Mouse (Mus musculus) myocyte (in vitro differentiated cells): ENCODE measurements around the gene Ptprd. TPM values are rescaled to one million over a fixed set of nuclear protein-coding genes. Genes with fewer than 3 reads are reported as not detected.

Experiments
- H3K27me3 ChIP-seq: one replicate; pipeline ENCODE4 v1.6.1; 2011; ENCODE audit not compliant: control insufficient read depth, insufficient read depth, insufficient read length
- H3K36me3 ChIP-seq: one replicate; pipeline ENCODE4 v1.6.1; 2011; ENCODE audit not compliant: control insufficient read depth, insufficient read depth
- H3K4me2 ChIP-seq: one replicate; pipeline ENCODE4 v1.6.1; 2011; ENCODE audit warnings: low read depth, control low read depth
- H3K4me3 ChIP-seq: one replicate; pipeline ENCODE4 v1.5.1; 2011; ENCODE audit warnings: mild to moderate bottlenecking, control low read depth, moderate library complexity
- H3K79me2 ChIP-seq: one replicate; pipeline ENCODE4 v1.6.1; 2011; ENCODE audit not compliant: control insufficient read depth, insufficient read depth
- H3ac ChIP-seq: one replicate; pipeline ENCODE4 v1.6.1; 2011; ENCODE audit not compliant: control insufficient read depth, insufficient read length
- CEBPB ChIP-seq: IDR thresholded peaks from 2 replicates; pipeline ENCODE4 v1.6.1; 2011; ENCODE audit warnings: mild to moderate bottlenecking, moderate library complexity; ENCODE audit not compliant: poor library complexity, insufficient read depth, severe bottlenecking
- E2F4 ChIP-seq: IDR thresholded peaks from one replicate; pipeline ENCODE4 v1.6.1; 2011; ENCODE audit warnings: mild to moderate bottlenecking, control low read depth, moderate library complexity; ENCODE audit not compliant: insufficient read depth
- MAX ChIP-seq: IDR thresholded peaks from one replicate; pipeline ENCODE4 v1.6.1; 2011; ENCODE audit warnings: low read depth, mild to moderate bottlenecking, control low read depth
- MYOD1 ChIP-seq, 3 experiments: IDR thresholded peaks; one replicate each; pipeline ENCODE4 v1.6.1; 2011; ENCODE audit warnings: control low read depth in 2 of 3, low read depth in 2 of 3, mild to moderate bottlenecking in 2 of 3, moderate library complexity in 1 of 3; ENCODE audit not compliant: insufficient read length in 2 of 3, control insufficient read depth in 1 of 3
- MYOG ChIP-seq, 3 experiments: IDR thresholded peaks; one replicate each; pipeline ENCODE4 v1.6.1; 2011; ENCODE audit warnings: control low read depth in 2 of 3, low read depth in 2 of 3, mild to moderate bottlenecking in 2 of 3; ENCODE audit not compliant: insufficient read length in 2 of 3, control insufficient read depth in 1 of 3, insufficient read depth in 1 of 3
- POLR2A ChIP-seq: IDR thresholded peaks from one replicate; pipeline ENCODE4 v1.6.1; 2011; ENCODE audit warnings: low read depth, mild to moderate bottlenecking, control low read depth, moderate library complexity; ENCODE audit not compliant: insufficient read length
- POLR2AphosphoS2 ChIP-seq: IDR thresholded peaks from one replicate; pipeline ENCODE4 v1.6.1; 2011; ENCODE audit warnings: low read depth, control low read depth; ENCODE audit not compliant: insufficient read length
- REST ChIP-seq: IDR thresholded peaks from one replicate; pipeline ENCODE4 v1.6.1; 2011; ENCODE audit warnings: mild to moderate bottlenecking, control low read depth, moderate library complexity; ENCODE audit not compliant: insufficient read depth, insufficient read length
- SRF ChIP-seq: IDR thresholded peaks from one replicate; pipeline ENCODE4 v1.6.1; 2011; ENCODE audit warnings: low read depth; ENCODE audit not compliant: control insufficient read depth, insufficient read length
- TCF12 ChIP-seq: IDR thresholded peaks from one replicate; pipeline ENCODE4 v1.6.1; 2011; ENCODE audit warnings: mild to moderate bottlenecking, control low read depth; ENCODE audit not compliant: poor library complexity, insufficient read depth, severe bottlenecking
- TCF3 ChIP-seq: IDR thresholded peaks from one replicate; pipeline ENCODE4 v1.6.1; 2011; ENCODE audit warnings: low read depth, control low read depth; ENCODE audit not compliant: insufficient read length
- USF1 ChIP-seq: IDR thresholded peaks from one replicate; pipeline ENCODE4 v1.6.1; 2011; ENCODE audit warnings: low read depth, mild to moderate bottlenecking, control low read depth, moderate library complexity
- polyA plus RNA-seq: library from polyadenylated mRNA; unstranded; fragments of >200 nt; fragmentation: generic; extraction: Trizol; gene quantifications from one replicate; pipeline ENCODE4 v1.2.1, GENCODE M21; 2012; ENCODE audit warnings: missing spikeins

Ptprd gene
- polyA plus RNA-seq, 1 experiment, result 2.9 TPM

- TF ChIP-seq CEBPB, result no peak
- TF ChIP-seq MAX, result no peak
- TF ChIP-seq REST, result no peak
- TF ChIP-seq TCF3, result no peak
- TF ChIP-seq MYOG (IDR thresholded peaks at IDR 0.05; ENCODE audit: control insufficient read depth in 1 of 3, insufficient read depth in 1 of 3, insufficient read length in 2 of 3, low read depth in 2 of 3), result no peak
- no peak for TF ChIP-seq TCF12
- no peak for TF ChIP-seq POLR2A
- TF ChIP-seq POLR2AphosphoS2, result no peak
- no peak for TF ChIP-seq USF1
- no peak for TF ChIP-seq MYOD1 (IDR thresholded peaks at IDR 0.05; ENCODE audit: control insufficient read depth in 1 of 3, insufficient read length in 2 of 3, low read depth in 2 of 3)
- no peak for TF ChIP-seq SRF
- TF ChIP-seq E2F4, result no peak
- Histone ChIP-seq H3K36me3 (no peaks in the 10 kb centered on the region), H3K79me2 (no peaks in the 10 kb centered on the region), H3ac (no peak overlapping the region), H3K4me2 (no peak overlapping the region), H3K4me3 (no peak overlapping the region), H3K27me3 (no peaks in the 10 kb centered on the region)
These were observed 61.2 kb downstream of the Ptprd start for GRCm38 (mm10) chr4:78150561-78150960.

GRCm38 (mm10) chr4:78142767-78143148, 69.0 kb downstream of the Ptprd start:
- Histone ChIP-seq H3K4me3 (no peak overlapping the region), H3K79me2 (no peaks in the 10 kb centered on the region), H3K27me3 (no peaks in the 10 kb centered on the region), H3ac (no peak overlapping the region), H3K36me3 (no peaks in the 10 kb centered on the region), H3K4me2 (no peak overlapping the region)
- TF ChIP-seq TCF12, result no peak
- TF ChIP-seq USF1, result no peak
- no peak for TF ChIP-seq POLR2AphosphoS2
- no peak for TF ChIP-seq MAX
- no peak for TF ChIP-seq E2F4
- TF ChIP-seq MYOD1 (IDR thresholded peaks at IDR 0.05; ENCODE audit: control insufficient read depth in 1 of 3, insufficient read length in 2 of 3, low read depth in 2 of 3), result no peak
- no peak for TF ChIP-seq SRF
- no peak for TF ChIP-seq CEBPB
- TF ChIP-seq MYOG (IDR thresholded peaks at IDR 0.05; ENCODE audit: control insufficient read depth in 1 of 3, insufficient read depth in 1 of 3, insufficient read length in 2 of 3, low read depth in 2 of 3), result no peak
- no peak for TF ChIP-seq REST
- TF ChIP-seq TCF3, result no peak
- TF ChIP-seq POLR2A, result no peak

- H3ac ChIP-seq, result no peak overlapping the region
- H3K79me2 ChIP-seq, result no peaks in the 10 kb centered on the region
- no peak overlapping the region for H3K4me3 ChIP-seq
- TF ChIP-seq MYOG (IDR thresholded peaks at IDR 0.05; ENCODE audit: control insufficient read depth in 1 of 3, insufficient read depth in 1 of 3, insufficient read length in 2 of 3, low read depth in 2 of 3), result no peak
- TF ChIP-seq E2F4, result no peak
- no peak for TF ChIP-seq MAX
- no peak for TF ChIP-seq POLR2AphosphoS2
- TF ChIP-seq USF1, result no peak
- TF ChIP-seq TCF3, result no peak
- TF ChIP-seq REST, result no peak
- TF ChIP-seq POLR2A, result no peak
- no peak for TF ChIP-seq SRF
- TF ChIP-seq MYOD1 (IDR thresholded peaks at IDR 0.05; ENCODE audit: control insufficient read depth in 1 of 3, insufficient read length in 2 of 3, low read depth in 2 of 3), result no peak
- TF ChIP-seq TCF12, result no peak
- TF ChIP-seq CEBPB, result no peak
- no peaks in the 10 kb centered on the region for H3K27me3 ChIP-seq
- H3K4me2 ChIP-seq, result no peak overlapping the region
- H3K36me3 ChIP-seq, result no peaks in the 10 kb centered on the region
These were observed 69.5 kb downstream of the Ptprd start for GRCm38 (mm10) chr4:78142088-78142766.

- Histone ChIP-seq H3ac (no peak overlapping the region), H3K27me3 (no peaks in the 10 kb centered on the region), H3K4me3 (no peak overlapping the region), H3K36me3 (no peaks in the 10 kb centered on the region), H3K4me2 (no peak overlapping the region), H3K79me2 (no peaks in the 10 kb centered on the region)
- TF ChIP-seq E2F4 (no peak), TCF12 (no peak)
These were observed 100.9 kb downstream of the Ptprd start for GRCm38 (mm10) chr4:78110898-78111297.

- Histone ChIP-seq H3K4me2 (no peak overlapping the region), H3K27me3 (no peaks in the 10 kb centered on the region), H3ac (no peak overlapping the region), H3K79me2 (no peaks in the 10 kb centered on the region), H3K4me3 (no peak overlapping the region), H3K36me3 (no peaks in the 10 kb centered on the region)
- TF ChIP-seq TCF12 (no peak), E2F4 (no peak), TCF3 (no peak), MYOD1 (IDR thresholded peaks at IDR 0.05; ENCODE audit: control insufficient read depth in 1 of 3, insufficient read length in 2 of 3, low read depth in 2 of 3) (no peak), MAX (no peak), CEBPB (no peak), POLR2AphosphoS2 (no peak), MYOG (IDR thresholded peaks at IDR 0.05; ENCODE audit: control insufficient read depth in 1 of 3, insufficient read depth in 1 of 3, insufficient read length in 2 of 3, low read depth in 2 of 3) (no peak)
These were observed 114.2 kb downstream of the Ptprd start for GRCm38 (mm10) chr4:78097526-78097925.
